Mouse (Mus musculus) ES-Bruce4 (cell line): Measurements from ENCODE around the gene Glmp.
"Not testable (repeated sequence)": the region's sequence is repeated elsewhere in the genome, so short reads cannot be mapped to it uniquely, and the experiment has no call there.

Experiments
- CTCF ChIP-seq: IDR thresholded peaks from one replicate; pipeline ENCODE4 v1.8.1; 2011; ENCODE audit warnings: low read depth, low read length
- EP300 ChIP-seq: IDR thresholded peaks from 2 replicates; pipeline ENCODE4 v1.6.1; 2011; ENCODE audit warnings: low read depth, low read length; ENCODE audit not compliant: insufficient read depth

- TF ChIP-seq CTCF, EP300: not testable (repeated sequence)
Measured at GRCm38 (mm10) chr3:88368511-88368910, 43.7 kb downstream of the Glmp start.
